Mouse (Mus musculus): ENCODE measurements at regions not wholly inside any gene's neighbourhood (a gene's known extent, or its start where the extent isn't known, plus 50 kb on each side); places are given as distances from the start of the nearest gene placed in this dataset.

DNA sequence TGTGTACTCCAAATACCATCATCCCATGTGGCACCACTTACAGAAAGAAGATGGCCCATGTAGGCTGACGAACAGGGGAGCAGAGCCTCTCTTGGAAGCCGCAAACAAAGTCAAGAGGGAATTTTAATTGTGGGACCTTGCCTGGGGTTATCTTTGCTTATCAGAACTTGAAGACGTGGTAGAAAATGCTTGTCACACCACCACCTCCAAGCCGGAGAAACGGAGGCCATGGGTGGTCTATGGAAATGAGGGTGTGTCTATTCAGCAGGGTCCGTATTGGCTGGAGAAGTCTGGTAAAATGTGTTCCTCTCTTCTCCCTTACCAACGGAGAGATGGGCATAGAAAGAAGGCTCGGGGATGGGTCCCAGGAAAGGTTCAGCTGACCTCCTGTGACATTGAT is 313.6 kb downstream of the Sox9 start:
- Histone ChIP-seq H3K36me3 (ENCODE audit: control insufficient read depth, insufficient read depth, low read length) (no peaks in the 10 kb centered on the region), H3K79me2 (ENCODE audit: control insufficient read depth, insufficient read depth, low read length) (no peaks in the 10 kb centered on the region), H3K4me3 (ENCODE audit: insufficient read depth, low read depth, low read length) (no peak overlapping the region), H3K4me1 (ENCODE audit: control insufficient read depth, insufficient read depth, low read length) (no peaks in the 10 kb centered on the region), H3K27ac (replicated peaks; ENCODE audit: insufficient read depth, low read depth, low read length) (no peak overlapping the region), H3K9ac (ENCODE audit: low read depth, low read length) (no peak overlapping the region), H3K27me3 (ENCODE audit: control insufficient read depth, insufficient read depth, low read length) (no peaks in the 10 kb centered on the region)
- no peak for DNase-seq (ENCODE audit: extremely low read depth, low read depth, low spot score)
- TF ChIP-seq CTCF (IDR thresholded peaks at IDR 0.05; ENCODE audit: low read depth, low read length) = no peak
- TF ChIP-seq POLR2A (IDR thresholded peaks at IDR 0.05; ENCODE audit: extremely low read depth, insufficient read depth, low read length) = no peak
- 91% methylated on average over 8 of the region's 8 CpGs for WGBS

DNA sequence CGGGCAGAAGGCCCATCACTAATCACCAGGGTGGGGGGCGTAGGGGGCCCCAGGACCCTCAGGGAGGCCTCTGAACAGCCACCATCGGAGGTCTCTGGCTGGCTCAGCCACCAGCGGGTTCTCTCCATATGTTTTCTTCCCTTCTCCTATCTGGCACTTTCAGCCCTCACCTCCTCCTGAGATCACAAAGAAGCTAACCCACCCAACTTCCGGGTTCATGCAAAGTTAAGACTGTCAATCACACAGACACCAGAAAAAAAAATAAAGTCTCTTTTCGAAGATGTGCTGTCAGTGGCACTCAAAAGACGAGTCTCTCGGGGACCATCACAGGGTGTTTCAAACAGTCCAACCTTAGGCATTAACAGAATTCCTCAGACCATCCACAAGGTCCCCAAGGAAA is 314.2 kb downstream of the Sox9 start:
- no peak for DNase-seq (ENCODE audit: extremely low read depth, low read depth, low spot score)
- Histone ChIP-seq H3K36me3 (ENCODE audit: control insufficient read depth, insufficient read depth, low read length) (no peaks in the 10 kb centered on the region), H3K79me2 (ENCODE audit: control insufficient read depth, insufficient read depth, low read length) (no peaks in the 10 kb centered on the region), H3K27me3 (ENCODE audit: control insufficient read depth, insufficient read depth, low read length) (no peaks in the 10 kb centered on the region), H3K9ac (ENCODE audit: low read depth, low read length) (no peak overlapping the region), H3K4me3 (ENCODE audit: insufficient read depth, low read depth, low read length) (no peak overlapping the region), H3K27ac (replicated peaks; ENCODE audit: insufficient read depth, low read depth, low read length) (no peak overlapping the region), H3K4me1 (ENCODE audit: control insufficient read depth, insufficient read depth, low read length) (no peaks in the 10 kb centered on the region)
- 75% methylated on average over 8 of the region's 8 CpGs for WGBS
- TF ChIP-seq POLR2A (IDR thresholded peaks at IDR 0.05; ENCODE audit: extremely low read depth, insufficient read depth, low read length) = no peak
- no peak for TF ChIP-seq CTCF (IDR thresholded peaks at IDR 0.05; ENCODE audit: low read depth, low read length)

DNA sequence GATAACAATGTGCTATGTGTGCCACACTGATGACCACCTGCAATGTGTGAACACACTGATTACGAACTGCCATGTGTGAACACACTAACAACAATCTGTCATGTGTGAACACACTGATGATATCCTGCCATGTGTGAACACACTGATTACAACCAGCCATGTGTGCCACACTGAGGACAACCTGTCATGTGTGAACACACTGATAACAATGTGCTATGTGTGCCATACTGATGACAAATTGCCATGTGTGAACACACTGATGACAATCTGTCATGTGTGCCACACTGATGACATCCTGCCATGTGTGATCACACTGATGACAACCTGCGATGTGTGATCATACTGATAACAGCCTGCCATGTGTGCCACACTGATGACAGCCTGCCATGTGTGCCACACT is 316.3 kb downstream of the Sox9 start:
- no peak overlapping the region for H3K27ac ChIP-seq (replicated peaks; ENCODE audit: insufficient read depth, low read depth, low read length)
- WGBS = 97% methylated on average over 2 of the region's 2 CpGs
- H3K4me1 ChIP-seq (ENCODE audit: control insufficient read depth, insufficient read depth, low read length) = no peaks in the 10 kb centered on the region
- no peak for DNase-seq (ENCODE audit: extremely low read depth, low read depth, low spot score)
- no peak overlapping the region for H3K4me3 ChIP-seq (ENCODE audit: insufficient read depth, low read depth, low read length)
- no peak overlapping the region for H3K9ac ChIP-seq (ENCODE audit: low read depth, low read length)
- no peaks in the 10 kb centered on the region for H3K79me2 ChIP-seq (ENCODE audit: control insufficient read depth, insufficient read depth, low read length)
- no peak for TF ChIP-seq POLR2A (IDR thresholded peaks at IDR 0.05; ENCODE audit: extremely low read depth, insufficient read depth, low read length)
- TF ChIP-seq CTCF (IDR thresholded peaks at IDR 0.05; ENCODE audit: low read depth, low read length) = no peak
- no peaks in the 10 kb centered on the region for H3K27me3 ChIP-seq (ENCODE audit: control insufficient read depth, insufficient read depth, low read length)
- H3K36me3 ChIP-seq (ENCODE audit: control insufficient read depth, insufficient read depth, low read length) = no peaks in the 10 kb centered on the region

DNA sequence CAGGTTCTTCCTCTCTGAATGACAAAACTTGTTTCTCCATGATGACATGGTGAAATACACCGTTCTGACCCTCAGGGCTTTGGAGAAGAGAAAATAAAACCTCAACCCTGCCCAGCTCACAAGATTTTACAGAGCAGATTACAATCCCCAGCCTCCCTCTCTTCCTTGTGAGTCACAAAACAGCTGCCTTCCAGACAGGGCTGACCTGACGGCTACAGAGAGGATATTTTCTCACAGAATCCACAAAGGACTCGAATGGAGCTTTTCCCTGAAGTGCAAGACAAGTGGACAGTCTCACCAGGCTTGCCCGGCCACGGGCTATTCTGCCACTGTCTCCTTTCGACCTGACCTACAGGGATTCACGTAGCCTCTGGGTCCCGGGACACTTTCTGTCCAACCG is 318.8 kb downstream of the Sox9 start:
- Histone ChIP-seq H3K79me2 (ENCODE audit: control insufficient read depth, insufficient read depth, low read length) (no peaks in the 10 kb centered on the region), H3K9ac (ENCODE audit: low read depth, low read length) (no peak overlapping the region)
- no peak for DNase-seq (ENCODE audit: extremely low read depth, low read depth, low spot score)

DNA sequence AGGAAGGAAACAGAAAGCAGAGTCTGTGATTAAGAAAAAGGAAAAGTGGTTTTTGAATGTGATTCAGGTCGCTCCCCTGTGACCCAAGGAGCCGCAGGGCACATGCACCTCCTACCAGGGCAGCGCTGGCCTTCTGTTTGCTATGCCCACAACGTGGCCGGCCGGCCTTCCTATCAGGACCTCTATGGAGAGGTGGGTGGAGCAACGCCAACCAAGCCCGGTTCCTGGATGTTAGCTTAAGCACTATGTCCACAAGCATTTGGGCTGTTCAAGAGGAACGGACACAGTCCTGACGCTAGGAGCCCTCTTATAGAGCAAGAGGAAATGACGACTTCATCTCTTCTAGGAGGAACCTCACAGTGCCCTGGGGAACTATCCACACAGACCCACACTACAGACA is 319.5 kb downstream of the Sox9 start:
- no peaks in the 10 kb centered on the region for H3K79me2 ChIP-seq (ENCODE audit: control insufficient read depth, insufficient read depth, low read length)
- 6% methylated on average over 11 of the region's 11 CpGs for WGBS
- no peak for TF ChIP-seq POLR2A (IDR thresholded peaks at IDR 0.05; ENCODE audit: extremely low read depth, insufficient read depth, low read length)
- TF ChIP-seq CTCF (IDR thresholded peaks at IDR 0.05; ENCODE audit: low read depth, low read length) = no peak
- no peak overlapping the region for H3K27ac ChIP-seq (replicated peaks; ENCODE audit: insufficient read depth, low read depth, low read length)
- H3K27me3 ChIP-seq (ENCODE audit: control insufficient read depth, insufficient read depth, low read length) = no peaks in the 10 kb centered on the region
- peak; percentile 91 for DNase-seq (ENCODE audit: extremely low read depth, low read depth, low spot score)
- no peak overlapping the region for H3K4me3 ChIP-seq (ENCODE audit: insufficient read depth, low read depth, low read length)
- no peaks in the 10 kb centered on the region for H3K36me3 ChIP-seq (ENCODE audit: control insufficient read depth, insufficient read depth, low read length)
- no peaks in the 10 kb centered on the region for H3K4me1 ChIP-seq (ENCODE audit: control insufficient read depth, insufficient read depth, low read length)
- H3K9ac ChIP-seq (ENCODE audit: low read depth, low read length) = no peak overlapping the region

More for the DNA sequence above, 318.8 kb downstream of the Sox9 start:
- Histone ChIP-seq H3K4me1 (ENCODE audit: control insufficient read depth, insufficient read depth, low read length) (no peaks in the 10 kb centered on the region), H3K36me3 (ENCODE audit: control insufficient read depth, insufficient read depth, low read length) (no peaks in the 10 kb centered on the region), H3K27ac (replicated peaks; ENCODE audit: insufficient read depth, low read depth, low read length) (no peak overlapping the region), H3K4me3 (ENCODE audit: insufficient read depth, low read depth, low read length) (no peak overlapping the region), H3K27me3 (ENCODE audit: control insufficient read depth, insufficient read depth, low read length) (no peaks in the 10 kb centered on the region)
- TF ChIP-seq CTCF (IDR thresholded peaks at IDR 0.05; ENCODE audit: low read depth, low read length) (no peak), POLR2A (IDR thresholded peaks at IDR 0.05; ENCODE audit: extremely low read depth, insufficient read depth, low read length) (no peak)
- 58% methylated on average over 9 of the region's 9 CpGs for WGBS

DNA sequence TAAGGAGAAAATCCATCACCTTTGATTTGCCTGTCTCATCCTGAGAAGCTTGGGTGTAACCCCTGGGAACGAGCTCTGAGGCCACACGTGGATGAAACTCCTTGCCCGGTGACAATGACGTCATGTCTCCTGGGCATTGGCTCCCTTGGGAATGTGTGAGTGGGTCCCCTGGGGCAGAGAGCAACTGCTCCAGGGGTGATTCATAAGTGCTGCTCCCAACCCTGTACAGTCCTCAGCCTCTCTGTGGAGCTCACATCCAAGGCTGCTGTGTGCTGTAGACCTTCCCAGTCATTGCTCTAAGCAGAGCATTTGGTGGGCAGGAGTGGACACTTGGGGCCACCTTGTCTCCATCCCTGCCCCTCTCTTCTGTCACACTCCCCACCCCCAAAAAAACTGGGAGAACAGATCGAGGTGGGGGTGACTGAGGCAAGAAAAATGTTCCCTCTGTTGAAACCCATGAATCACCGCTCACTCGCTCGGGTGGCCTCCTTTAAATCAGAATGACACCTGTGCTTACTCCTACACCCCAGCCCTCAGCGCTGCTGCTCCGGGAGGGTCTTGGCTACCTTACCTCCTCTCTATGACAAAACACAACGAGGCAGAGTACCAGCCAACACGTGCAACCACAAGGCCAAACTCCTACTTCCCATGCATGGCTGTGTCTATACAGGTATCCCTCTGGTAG is 321.3 kb downstream of the Sox9 start:
- Histone ChIP-seq H3K79me2 (ENCODE audit: control insufficient read depth, insufficient read depth, low read length) (no peaks in the 10 kb centered on the region), H3K36me3 (ENCODE audit: control insufficient read depth, insufficient read depth, low read length) (no peaks in the 10 kb centered on the region), H3K4me3 (ENCODE audit: insufficient read depth, low read depth, low read length) (no peak overlapping the region), H3K4me1 (ENCODE audit: control insufficient read depth, insufficient read depth, low read length) (no peaks in the 10 kb centered on the region), H3K27ac (replicated peaks; ENCODE audit: insufficient read depth, low read depth, low read length) (no peak overlapping the region), H3K9ac (ENCODE audit: low read depth, low read length) (no peak overlapping the region), H3K27me3 (ENCODE audit: control insufficient read depth, insufficient read depth, low read length) (no peaks in the 10 kb centered on the region)
- WGBS = 89% methylated on average over 12 of the region's 12 CpGs
- TF ChIP-seq POLR2A (IDR thresholded peaks at IDR 0.05; ENCODE audit: extremely low read depth, insufficient read depth, low read length) (no peak), CTCF (IDR thresholded peaks at IDR 0.05; ENCODE audit: low read depth, low read length) (no peak)
- DNase-seq (ENCODE audit: extremely low read depth, low read depth, low spot score) = no peak
